Mouse (Mus musculus) embryo, embryonic 9.5 days (tissue): ENCODE results near the gene Lhfp.

Experiments used
- DNase-seq: peaks from one replicate; pipeline ENCODE4 v3.0.0-alpha.2; 2017; ENCODE audit errors: extremely low spot score

Gene Lhfp

DNA sequence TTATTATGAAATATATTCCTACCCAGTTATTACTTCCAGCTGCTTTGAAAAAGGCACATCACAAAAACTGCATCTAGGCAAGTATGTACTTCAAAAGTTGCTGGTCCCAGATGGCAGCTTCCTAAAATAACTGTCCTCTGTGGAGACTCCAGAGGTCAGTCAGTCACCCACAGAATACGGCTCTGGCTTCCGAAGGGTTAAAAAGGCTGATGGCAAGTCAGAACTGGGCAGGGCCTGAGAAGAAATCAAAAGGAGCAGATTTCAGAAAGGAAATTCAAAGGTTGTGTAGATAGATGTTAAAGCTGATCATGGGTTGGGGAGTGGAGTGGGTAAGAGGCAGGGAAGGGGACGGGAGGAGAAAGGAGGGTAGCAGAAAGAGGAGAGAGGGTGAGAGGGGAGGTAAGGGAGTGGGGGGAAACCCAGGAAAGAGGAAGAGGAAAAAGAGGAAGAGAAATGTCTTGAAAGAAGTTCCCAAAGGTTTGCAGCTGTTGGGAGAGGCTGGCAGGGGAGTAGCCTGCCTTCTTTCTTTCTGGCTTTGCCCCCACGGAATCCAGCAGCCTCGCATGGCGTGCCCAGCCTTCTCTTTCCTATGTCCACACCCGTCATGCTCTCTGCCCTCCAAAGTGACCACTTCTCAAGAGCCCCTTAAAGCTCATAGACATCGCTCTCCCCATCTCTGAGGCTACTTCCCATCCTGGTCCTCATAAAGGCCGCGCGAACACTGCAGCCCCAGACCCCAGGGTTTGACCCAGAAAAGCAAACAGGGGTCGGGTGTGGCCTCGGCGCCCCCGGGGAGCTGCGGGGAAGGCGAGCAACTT lies 526 bp upstream of the Lhfp start:
- no peak for DNase-seq

DNA sequence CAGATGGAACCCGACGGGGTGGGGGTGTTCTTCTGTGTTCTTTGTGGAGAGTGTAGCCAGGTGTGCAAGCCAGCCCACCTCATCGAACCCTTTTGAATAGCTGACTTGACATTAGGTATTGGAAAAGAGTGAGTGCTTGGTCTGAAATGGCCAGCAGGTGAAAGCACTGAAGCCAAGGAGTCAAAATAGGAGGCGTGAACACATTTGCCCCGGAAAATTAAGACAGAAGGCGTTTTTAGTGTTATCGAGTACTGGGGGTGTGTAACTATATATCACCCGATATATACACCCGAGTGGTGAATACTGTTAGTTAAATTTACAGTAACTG lies 876 bp downstream of the Lhfp start:
- no peak for DNase-seq

DNA sequence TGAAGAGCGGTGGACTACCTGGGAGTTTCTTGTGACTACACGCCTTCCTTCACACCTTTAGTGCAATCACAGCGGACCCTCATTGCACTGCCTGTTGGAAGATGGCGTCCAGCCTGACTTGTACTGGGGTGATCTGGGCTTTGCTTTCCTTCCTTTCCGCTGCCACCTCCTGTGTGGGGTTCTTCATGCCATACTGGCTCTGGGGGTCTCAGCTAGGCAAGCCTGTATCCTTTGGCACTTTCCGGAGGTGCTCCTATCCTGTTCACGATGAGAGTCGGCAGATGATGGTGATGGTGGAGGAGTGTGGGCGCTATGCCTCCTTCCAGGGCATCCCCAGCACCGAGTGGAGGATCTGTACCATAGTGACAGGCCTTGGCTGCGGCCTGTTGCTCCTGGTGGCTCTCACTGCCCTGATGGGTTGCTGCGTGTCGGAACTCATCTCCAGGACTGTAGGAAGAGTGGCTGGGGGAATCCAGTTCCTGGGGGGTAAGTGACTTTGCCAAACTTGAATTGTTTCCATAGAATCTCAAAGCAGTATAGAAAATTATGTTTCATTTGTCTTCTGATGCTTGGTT lies 2.0 kb downstream of the Lhfp start:
- no peak for DNase-seq

DNA sequence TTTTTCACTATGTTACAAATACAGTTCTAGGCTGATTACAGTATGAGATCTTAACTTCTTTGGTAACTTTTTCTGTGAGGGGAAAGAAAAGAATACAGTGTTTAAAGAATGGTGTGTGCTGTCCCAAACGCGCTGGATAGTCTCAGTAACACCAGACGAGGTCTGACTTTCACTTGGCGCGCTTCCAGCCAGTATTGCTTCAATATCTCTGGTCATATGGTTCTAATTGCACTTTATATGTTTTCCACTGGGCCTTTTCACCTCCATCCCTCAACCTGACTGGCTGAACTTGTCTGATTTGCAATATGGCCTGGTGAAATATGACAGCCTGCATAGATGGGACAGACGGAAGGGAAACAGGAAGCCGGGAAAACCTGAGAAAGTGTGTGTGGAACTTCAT lies 2.9 kb downstream of the Lhfp start:
- DNase-seq: no peak

DNA sequence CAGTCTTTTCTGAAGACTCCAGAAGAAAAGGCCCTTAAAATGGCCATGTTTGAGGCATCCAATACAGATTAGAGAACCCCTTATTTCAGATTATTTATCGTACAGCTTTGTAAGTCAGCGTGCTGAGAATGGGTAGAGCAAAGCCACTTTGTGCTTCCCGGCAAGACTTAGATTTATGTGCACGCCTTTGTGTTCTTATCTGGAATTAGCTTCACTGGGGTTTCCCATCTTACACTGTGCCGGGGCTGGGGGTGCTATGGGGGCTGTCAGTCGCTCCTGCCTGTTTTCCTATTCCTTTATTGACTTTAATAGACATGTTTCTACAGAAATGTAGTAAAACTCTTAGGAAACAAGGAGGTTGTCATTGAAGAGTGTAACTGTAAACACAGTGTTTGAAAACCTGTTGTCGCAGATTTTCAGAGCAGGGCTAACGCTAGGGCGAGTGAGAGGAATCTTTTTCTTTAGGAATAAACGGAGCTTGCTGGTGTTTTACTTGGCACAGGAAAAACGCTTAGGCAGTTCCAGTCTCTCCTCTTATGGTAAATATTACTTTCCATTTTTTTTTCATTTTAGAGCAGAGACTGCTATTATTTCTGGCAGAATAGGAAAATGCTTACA lies 3.5 kb downstream of the Lhfp start:
- DNase-seq: no peak

DNA sequence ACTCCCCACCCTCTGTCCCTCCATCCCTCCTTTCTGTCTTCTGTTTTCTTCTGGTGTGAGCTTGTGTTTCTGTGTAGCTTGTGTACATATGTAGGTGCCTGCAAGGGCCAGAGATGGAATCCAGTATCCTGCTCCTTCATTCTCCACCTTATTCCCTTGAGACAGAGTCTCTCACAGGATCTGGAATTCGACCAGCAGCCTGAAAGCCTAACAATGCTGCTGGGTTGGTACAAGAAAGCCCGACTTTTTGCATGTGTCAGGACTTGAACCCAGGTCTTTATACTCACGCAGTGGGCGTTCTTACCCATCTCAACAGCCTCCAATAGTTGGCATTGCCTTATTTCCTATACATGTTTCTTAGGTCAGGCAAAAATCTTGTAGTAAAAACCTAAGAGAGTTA lies 4.4 kb downstream of the Lhfp start:
- no peak for DNase-seq

DNA sequence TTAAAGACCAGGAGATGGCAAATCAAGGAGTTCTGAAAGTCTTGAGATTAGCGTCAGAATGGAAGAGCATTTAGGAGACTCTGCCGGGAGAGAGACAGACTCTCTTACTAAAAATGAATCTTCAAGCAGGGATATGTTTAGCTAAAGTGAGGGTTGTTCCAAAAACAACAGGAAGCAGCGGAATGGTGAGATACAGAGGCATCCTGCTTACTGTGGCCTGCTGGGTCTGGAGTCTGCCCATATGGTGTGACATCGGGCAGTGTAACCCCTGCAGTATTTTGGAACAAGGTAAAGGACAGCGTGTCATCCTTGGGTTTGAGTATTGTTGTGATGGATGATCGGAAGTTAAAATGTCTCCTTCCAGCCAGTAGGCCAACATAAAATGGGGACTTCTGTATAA lies 5.0 kb downstream of the Lhfp start:
- no peak for DNase-seq

DNA sequence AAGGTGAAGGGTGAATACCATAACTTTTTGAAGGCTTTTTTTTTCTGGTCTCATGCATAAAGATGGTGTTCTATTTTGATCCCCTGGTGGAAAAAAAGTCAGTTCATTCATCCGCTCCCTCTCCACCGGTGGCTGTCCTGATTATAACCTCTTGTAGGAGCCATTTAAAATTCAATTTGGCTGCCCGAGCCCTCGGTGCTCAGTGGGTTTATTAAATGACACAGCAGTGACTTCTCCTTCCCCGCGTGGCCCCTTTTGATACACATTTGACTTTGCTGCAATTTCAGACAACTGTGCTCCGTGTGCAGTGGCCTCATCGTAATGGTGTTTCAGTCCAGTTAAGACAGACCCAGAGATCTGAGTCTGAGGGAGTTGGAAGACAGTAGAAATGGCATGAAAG lies 11.1 kb downstream of the Lhfp start:
- no peak for DNase-seq

DNA sequence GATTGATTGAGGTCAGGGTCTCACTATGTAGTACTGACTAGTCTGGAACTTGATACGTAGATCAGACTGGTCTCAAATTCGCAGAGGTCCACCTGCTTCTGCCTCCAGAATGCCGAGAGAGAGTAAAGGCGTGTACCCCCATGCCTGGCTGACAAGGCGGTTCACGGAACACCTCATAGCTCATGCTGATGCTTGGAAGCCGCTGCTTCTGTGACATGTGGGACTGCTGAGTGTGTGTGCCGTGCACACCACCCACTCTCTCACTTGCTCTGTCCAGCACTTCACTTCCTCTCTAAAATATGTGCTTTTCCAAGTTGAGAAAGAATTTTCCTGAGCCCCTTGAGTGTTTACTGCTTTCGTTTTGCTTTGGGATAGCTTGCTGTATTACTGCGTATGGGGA lies 15.1 kb downstream of the Lhfp start:
- no peak for DNase-seq

DNA sequence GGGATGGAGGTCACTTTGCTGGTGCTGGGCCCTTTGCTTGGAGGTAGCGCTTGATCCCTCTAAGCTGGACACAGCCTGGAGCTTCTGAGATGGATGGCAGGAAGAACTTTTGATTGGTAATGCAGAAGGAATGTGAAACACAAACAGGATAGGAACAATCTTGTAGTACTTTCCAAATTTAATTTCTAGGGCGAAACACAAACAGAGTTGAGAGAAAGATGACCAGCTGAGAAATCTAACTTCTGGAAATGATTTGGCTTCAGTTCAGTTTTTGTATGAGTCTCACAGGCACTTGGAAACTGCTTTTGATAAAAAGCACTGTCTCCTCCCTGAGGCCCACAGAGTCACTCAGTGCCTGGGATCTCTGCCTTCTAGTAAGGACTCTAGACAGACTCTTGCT lies 18.6 kb downstream of the Lhfp start:
- no peak for DNase-seq

DNA sequence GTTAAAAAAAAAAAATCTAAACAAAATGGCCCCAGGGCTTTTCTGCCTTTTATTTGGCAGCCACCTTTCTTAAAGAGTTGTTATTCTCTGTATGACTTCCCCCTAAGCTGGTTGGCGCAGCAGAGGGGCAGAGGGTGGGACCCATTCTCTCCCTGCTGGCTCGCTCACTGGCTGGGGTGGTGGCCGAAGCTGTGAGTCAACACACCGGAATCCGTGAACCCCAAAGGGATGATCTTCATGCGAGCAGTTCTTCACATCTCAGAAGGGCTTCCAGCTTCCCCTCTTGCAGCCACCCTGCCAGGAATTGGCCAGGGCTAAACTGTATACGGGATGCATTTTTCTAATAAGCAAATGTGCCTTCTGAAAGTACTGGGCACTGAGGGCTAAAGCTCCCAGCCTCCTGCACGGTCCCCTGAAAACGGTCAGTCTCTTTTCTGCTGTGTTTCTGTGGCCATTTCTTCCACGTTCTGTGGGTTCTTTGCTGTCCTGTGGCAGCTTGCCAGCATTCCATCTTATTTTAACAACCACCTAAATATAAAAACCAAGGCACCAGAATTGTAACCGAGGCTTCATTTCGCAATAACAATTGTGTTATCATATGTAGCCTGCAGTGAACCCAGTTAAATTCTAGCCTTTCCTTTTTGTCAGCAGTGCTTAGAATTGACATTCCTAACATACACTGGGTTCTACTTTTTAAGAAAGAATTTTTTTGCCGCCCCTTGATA lies 22.3 kb downstream of the Lhfp start:
- DNase-seq: no peak

DNA sequence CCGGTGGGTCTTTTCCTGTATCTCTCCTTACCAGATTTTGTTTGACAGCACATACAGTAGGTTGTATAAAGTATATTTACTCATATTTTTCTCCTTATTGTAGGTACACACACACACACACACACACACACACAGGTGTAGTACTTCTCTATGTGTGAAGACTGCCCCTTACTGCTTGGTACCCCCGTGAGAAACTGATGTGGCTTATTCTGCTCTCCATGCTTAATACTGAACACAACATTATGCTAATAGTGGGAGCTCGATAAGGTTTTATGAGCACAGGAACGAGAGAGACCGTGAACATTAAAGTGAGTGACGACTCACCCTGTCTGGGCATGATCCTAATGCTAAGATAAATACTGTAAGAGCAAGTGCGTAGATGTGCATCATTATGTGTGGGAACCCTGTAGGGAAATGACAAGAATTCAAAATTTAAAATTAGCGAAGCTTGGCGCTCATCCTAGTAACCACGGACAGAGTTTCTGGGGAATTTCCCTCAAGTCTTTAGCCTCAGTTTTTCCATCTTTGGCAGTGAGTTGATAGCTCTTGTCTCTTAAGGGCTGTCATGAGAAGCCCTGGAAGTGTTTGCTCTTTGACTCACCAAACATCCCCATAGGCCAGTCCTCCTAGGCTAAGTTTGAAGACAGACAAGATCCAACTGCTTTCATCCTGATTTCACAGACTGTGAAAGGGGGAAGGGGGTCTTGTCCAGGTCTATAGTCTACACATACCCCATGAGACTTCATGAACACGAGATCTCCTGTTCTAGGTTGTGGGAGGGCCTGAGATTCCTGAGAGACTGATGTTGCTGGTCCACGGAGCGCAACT lies 24.2 kb downstream of the Lhfp start:
- DNase-seq: no peak

DNA sequence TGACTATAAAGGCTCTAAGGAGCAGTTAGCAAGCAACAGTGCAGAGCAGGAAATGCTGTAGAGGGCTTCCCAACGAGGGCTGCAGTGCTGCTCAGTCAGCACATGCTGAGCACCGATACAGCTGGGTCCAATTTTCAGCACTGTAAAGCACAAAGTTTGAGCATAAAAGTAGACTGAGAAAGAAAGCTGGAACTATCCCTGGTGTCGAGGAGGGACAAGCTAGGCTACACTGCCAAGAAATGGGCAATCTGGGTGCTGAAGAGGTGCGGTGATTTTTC lies 24.7 kb downstream of the Lhfp start:
- no peak for DNase-seq

DNA sequence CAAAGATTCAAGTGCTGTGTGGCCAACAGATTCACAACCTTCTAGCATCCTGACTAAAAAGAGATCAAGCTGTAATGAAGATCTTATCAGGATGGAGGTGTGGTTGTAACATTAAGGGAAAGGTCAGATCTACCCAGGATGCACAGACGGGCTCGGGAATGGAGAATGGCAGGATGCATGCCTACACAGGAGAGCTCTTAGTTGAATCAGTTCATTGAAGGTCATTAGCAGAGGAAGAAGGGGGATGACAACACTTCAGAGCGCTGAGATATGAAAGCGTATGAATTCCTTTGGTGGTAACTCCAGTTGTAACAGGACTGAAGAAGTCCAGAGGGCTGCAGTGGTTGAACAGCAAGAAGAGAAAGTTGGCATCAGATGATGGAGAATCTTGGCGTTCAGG lies 27.1 kb downstream of the Lhfp start:
- no peak for DNase-seq

DNA sequence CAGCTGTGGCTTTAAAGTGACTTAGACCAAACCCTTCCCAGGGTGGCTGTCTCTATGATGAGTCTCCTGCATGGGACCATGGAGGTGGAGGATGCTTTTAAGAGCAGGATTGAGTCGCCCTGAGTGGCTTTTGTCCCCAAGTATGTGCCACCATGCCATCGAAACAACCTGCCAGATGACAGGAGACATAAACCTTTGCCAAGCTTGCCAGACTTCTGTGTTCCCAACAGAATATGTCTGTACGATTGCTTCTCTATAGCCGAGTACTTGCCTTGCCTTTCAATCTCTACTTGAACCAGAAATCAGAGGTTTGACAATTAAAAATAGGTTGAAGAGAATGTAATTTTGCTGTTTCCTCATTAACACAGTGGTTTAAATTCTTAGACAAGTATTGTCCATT lies 32.9 kb downstream of the Lhfp start:
- no peak for DNase-seq

DNA sequence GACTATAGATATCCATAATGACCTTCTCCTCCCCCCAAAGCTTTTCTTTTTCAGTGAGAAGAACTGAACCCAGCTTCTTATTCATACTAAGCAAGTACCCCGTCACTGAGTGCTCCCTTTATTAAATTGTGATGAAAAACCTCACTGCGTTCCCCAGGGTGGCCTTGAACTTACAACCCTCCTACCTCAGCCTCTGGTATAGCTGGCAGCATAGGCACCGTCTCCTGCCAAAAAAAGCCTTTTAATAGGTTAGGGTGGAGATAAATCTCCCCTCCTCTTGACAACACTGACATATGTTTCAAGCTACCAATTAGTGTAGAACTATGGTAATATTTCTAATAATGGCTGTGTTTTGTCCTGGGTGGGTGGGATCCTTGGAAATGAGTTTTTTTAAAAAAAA lies 33.4 kb downstream of the Lhfp start:
- no peak for DNase-seq

DNA sequence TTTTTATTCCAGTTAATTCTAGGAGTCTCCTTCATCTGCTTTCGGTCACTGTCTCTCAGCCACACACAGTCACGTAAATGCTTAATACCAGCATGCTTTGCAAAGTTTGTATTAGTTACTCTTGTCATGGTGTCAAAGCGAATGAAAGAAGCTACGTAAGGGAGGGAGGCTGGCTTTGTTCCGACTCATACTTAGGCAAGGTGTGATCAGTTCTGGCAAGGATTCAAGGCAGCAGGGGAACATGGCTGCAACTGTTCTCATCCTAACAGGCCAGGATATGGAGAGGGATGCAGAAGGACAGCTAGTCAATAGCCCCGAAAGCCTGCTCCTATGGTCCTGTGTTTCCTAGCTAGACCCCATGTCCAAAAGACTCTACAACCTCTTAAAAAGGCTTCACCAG lies 39.0 kb downstream of the Lhfp start:
- no peak for DNase-seq

DNA sequence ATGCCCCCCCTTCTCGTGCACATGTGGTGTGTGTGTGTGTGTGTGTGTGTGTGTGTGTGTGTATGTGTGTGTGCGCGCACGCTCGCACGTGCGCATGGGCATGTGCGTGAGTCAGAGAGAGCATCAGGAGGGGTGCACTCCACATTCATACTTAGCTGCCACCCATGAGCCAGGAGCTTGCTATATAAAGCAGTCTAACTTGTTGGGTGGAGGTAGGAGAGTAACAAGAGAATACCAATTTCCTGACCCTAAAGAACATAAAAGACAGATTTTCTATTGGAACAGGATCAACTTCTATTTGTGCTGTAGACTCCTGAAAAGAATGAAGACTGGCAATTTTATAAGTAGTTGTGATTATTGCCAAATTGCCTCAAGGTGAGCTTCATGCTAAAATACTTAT lies 39.4 kb downstream of the Lhfp start:
- no peak for DNase-seq

DNA sequence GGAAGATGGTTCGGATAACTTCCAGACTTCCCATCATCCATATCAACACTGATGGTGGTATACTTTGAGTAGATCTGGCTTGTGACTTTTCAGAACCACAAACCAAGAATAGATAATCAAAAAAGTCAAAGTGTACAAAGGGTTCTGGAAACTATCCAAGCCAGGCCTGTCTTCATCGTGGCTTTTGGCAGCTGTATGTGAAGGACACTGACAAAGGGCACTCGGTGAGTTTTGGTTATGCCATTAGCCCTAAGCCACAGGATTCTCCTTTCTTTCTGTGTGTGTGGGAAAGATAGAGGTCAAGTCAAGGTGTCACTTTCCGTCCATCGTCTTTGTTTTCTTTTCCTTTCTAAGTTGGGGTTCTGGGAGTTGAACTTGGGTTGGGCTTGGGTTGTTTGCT lies 42.4 kb downstream of the Lhfp start:
- no peak for DNase-seq

DNA sequence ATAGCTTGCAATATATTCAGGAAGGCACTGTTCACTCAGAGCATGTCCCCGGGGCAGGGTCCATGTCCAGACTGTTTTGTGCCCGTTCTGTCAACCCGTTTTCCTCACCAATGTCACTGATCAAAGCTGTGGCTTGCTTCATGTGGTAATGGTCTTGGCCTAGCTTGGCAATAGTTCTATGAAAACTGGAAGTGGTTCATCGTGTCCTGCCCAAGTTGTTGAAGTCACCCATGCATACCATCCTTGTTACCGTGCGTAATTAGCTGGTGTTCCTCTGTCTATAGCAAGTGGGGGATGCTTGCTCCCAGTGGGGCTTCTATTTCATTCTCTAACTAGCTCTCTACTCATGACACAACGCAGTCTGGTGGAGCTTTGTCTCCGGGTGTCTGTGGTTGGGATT lies 43.5 kb downstream of the Lhfp start:
- no peak for DNase-seq

DNA sequence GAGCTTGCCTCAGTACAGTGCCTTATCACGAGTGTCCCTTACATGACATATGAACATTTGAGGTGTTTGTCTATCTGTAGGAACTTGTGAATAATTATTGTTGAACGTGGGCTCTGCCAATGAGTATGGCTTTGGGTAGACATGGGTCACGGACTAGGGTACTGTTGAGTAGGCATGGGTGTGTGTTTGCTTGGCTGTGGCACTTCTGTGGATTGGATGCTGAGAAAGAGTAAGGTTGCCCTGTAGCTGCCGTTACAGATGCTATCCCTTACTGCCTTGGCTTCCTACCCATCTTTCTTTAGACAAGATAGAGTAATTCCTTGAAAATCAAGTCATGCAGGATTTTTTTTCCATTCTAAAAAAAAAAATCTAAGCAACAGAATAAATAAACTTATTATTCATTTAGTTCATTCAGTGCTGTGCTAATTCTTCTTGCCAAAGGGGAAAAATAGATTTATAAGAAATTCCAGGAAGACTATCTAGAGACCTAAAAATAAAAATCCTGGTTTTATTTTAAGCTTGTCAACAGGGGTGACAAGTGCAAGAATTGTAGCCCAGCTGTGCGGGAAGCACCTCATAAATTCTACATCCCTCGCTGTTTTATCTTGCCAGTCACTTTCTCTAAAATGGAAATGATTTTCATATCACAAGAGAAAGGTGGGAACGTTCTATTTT lies 45.3 kb downstream of the Lhfp start:
- DNase-seq: no peak
